In the genomic region with DNA sequence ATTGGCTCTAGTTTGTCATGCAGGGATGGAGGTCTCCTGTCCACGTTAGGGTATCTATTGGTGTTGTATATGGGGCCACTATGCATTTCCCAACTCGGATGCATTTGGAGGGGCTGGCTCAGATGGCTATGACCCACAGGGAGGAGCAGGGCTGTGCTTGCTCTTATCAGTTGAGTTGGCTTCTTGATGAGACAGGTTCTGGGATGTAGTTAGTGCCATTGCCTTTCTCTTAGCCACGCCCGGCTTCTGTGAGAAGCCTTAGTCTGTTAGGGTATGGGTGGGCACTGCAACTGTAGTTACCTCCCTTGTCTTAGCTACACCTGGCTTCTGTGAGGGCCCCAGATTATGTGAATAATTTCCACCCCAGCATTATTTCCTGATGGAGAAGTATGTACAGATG, we compare ENCODE assay signal across 16 mouse cellular contexts.
"Had no signal": no experiment of that assay in that cellular context is flagged by ENCODE, and none has a peak within 500 bp of the region (broad histone marks: within the 10 kb centered on the region; RNA-seq: fewer than 3 reads in every experiment).

No protein-coding gene starts in this region.

- H3K27me3 ChIP-seq: limb, embryonic 13.5 days; midbrain, embryonic 12.5 days; midbrain, embryonic 15.5 days; neural tube, embryonic 13.5 days had no signal

- H3K36me3 ChIP-seq: limb, embryonic 10.5 days; limb, embryonic 13.5 days; midbrain, embryonic 12.5 days; midbrain, embryonic 15.5 days; neural tube, embryonic 13.5 days had no signal

- DNase-seq: kidney, adult 11 months; kidney, adult 9 months; kidney, postnatal 14 days; kidney, postnatal 4 days; lung, embryonic 14.5 days; thymus, adult 18-20 months; thymus, postnatal 36 days had no signal

- H3K9ac ChIP-seq: limb, embryonic 13.5 days; lung, embryonic 14.5 days; midbrain, embryonic 12.5 days; midbrain, embryonic 15.5 days; neural tube, embryonic 13.5 days had no signal

- ATAC-seq: lung, postnatal 0 days; midbrain, embryonic 15.5 days had no signal

- H3K27ac ChIP-seq: limb, embryonic 10.5 days; limb, embryonic 13.5 days; macrophage; midbrain, embryonic 12.5 days; midbrain, embryonic 15.5 days; neural tube, embryonic 13.5 days had no signal

- H3K4me1 ChIP-seq: midbrain, embryonic 12.5 days; midbrain, embryonic 15.5 days; neural tube, embryonic 13.5 days had no signal

- H3K9me3 ChIP-seq: limb, embryonic 10.5 days; limb, embryonic 13.5 days; megakaryocyte, embryonic 14.5 days; midbrain, embryonic 12.5 days; midbrain, embryonic 15.5 days; neural tube, embryonic 13.5 days had no signal

- H3K4me2 ChIP-seq: limb, embryonic 13.5 days; lung, embryonic 14.5 days; midbrain, embryonic 12.5 days; midbrain, embryonic 15.5 days; neural tube, embryonic 13.5 days had no signal

- H3K4me3 ChIP-seq: limb, embryonic 10.5 days; limb, embryonic 13.5 days; megakaryocyte, embryonic 14.5 days; midbrain, embryonic 12.5 days; midbrain, embryonic 15.5 days; myocyte; neural tube, embryonic 13.5 days had no signal
